ENCODE assay signal across 10 mouse cellular contexts in genomic region chr15:84065140-84065539, GRCm38 (mm10). TPM values are rescaled to one million over a fixed set of nuclear protein-coding genes. Genes with fewer than 3 reads are reported as not detected.
DNase-seq lines count a peak whose midpoint lies in the region; ATAC-seq lines count a peak whose summit lies in the region.
"Had no signal": no experiment of that assay in that cellular context is flagged by ENCODE, and none has a peak within 500 bp of the region (broad histone marks: within the 10 kb centered on the region; RNA-seq: fewer than 3 reads in every experiment).

Gene Efcab6, minus strand, starts transcription at chr15:84065379.

- 3% methylated on average over 29 of the region's 29 CpGs for WGBS in heart, embryonic 14.5 days
- WGBS in intestine, embryonic 14.5 days, result 3% methylated on average over 29 of the region's 29 CpGs
- WGBS in neural tube, embryonic 11.5 days, result 2% methylated on average over 29 of the region's 29 CpGs

- peaks cover 60% of the 10 kb centered on the region for H3K27me3 ChIP-seq in heart, embryonic 14.5 days (ENCODE audit: control insufficient read depth, insufficient read depth, low read length)
- peaks cover 38% of the 10 kb centered on the region for H3K27me3 ChIP-seq in intestine, embryonic 14.5 days (replicated peaks; ENCODE audit: control insufficient read depth, insufficient read depth, low read length)
- H3K27me3 ChIP-seq in neural tube, embryonic 11.5 days (ENCODE audit: control insufficient read depth, insufficient read depth, low read length), result peaks cover 17% of the 10 kb centered on the region

- H3K36me3 ChIP-seq in heart, embryonic 14.5 days (ENCODE audit: control insufficient read depth, insufficient read depth, low read length), result no peaks in the 10 kb centered on the region
- H3K36me3 ChIP-seq in intestine, embryonic 14.5 days (ENCODE audit: control insufficient read depth, insufficient read depth, low read length), result no peaks in the 10 kb centered on the region
- H3K36me3 ChIP-seq in neural tube, embryonic 11.5 days (ENCODE audit: control insufficient read depth, insufficient read depth, low read length), result no peaks in the 10 kb centered on the region

- H3K4me3 ChIP-seq in heart, embryonic 14.5 days (ENCODE audit: control insufficient read depth in 1 of 2, insufficient read depth in 1 of 2, low read depth in 1 of 2, low read length in 2 of 2), result no peak within 1 kb of the TSS
- H3K4me3 ChIP-seq in intestine, embryonic 14.5 days (ENCODE audit: low read depth, low read length), result 0 out of 2 replicates have a peak within 1 kb of the TSS, but pooled peaks have one; percentile 8
- H3K4me3 ChIP-seq in neural tube, embryonic 11.5 days (ENCODE audit: low read depth, low read length), result peak within 1 kb of the TSS; percentile 28

- H3K9ac ChIP-seq in heart, embryonic 14.5 days (ENCODE audit: low read length), result no peak within 1 kb of the TSS
- H3K9ac ChIP-seq in intestine, embryonic 14.5 days (ENCODE audit: low read length), result no peak within 1 kb of the TSS
- H3K9ac ChIP-seq in neural tube, embryonic 11.5 days (ENCODE audit: low read length), result peak within 1 kb of the TSS; percentile 26

- peaks cover 14% of the 10 kb centered on the region for H3K9me3 ChIP-seq in heart, embryonic 14.5 days (ENCODE audit: control insufficient read depth, low read length)
- 0 out of 2 replicates have a peak, but pooled peaks cover 3% of the 10 kb centered on the region for H3K9me3 ChIP-seq in intestine, embryonic 14.5 days (ENCODE audit: control insufficient read depth, low read length)
- H3K9me3 ChIP-seq in neural tube, embryonic 11.5 days (ENCODE audit: control insufficient read depth, low read length), result peaks cover 3% of the 10 kb centered on the region; the same call in 1 of the 2 replicates

- no peak within 1 kb of the TSS for H3K27ac ChIP-seq in heart, embryonic 14.5 days (replicated peaks in 1 of 2; ENCODE audit: control insufficient read depth in 1 of 2, insufficient read depth in 1 of 2, low read depth in 2 of 2, low read length in 2 of 2)
- no peak within 1 kb of the TSS for H3K27ac ChIP-seq in intestine, embryonic 14.5 days (ENCODE audit: low read depth)
- H3K27ac ChIP-seq in neural tube, embryonic 11.5 days (ENCODE audit: low read depth, low read length), result no peak within 1 kb of the TSS

- peak within 1 kb of the TSS; percentile 38; the same call in 1 of the 2 replicates for H3K4me2 ChIP-seq in heart, embryonic 14.5 days (ENCODE audit: low read length)
- peak within 1 kb of the TSS; percentile 32 for H3K4me2 ChIP-seq in intestine, embryonic 14.5 days (ENCODE audit: low read length)
- H3K4me2 ChIP-seq in neural tube, embryonic 11.5 days (ENCODE audit: low read depth), result peak within 1 kb of the TSS; percentile 55

- H3K4me1 ChIP-seq in heart, embryonic 14.5 days (ENCODE audit: control insufficient read depth in 2 of 2, insufficient read depth in 2 of 2, low read length in 2 of 2), result no peaks in the 10 kb centered on the region
- no peaks in the 10 kb centered on the region; the same call in 1 of the 2 replicates for H3K4me1 ChIP-seq in intestine, embryonic 14.5 days (replicated peaks; ENCODE audit: control insufficient read depth, insufficient read depth, low read length)
- no peaks in the 10 kb centered on the region for H3K4me1 ChIP-seq in neural tube, embryonic 11.5 days (ENCODE audit: control insufficient read depth, insufficient read depth, low read length)

- no peak for DNase-seq in heart, postnatal 4 days
- peak; percentile 71 for DNase-seq in embryo, embryonic 10 days (ENCODE audit: low spot score)
- no peak for DNase-seq in intestine, embryonic 14.5 days (ENCODE audit: low spot score)
- DNase-seq in neural tube, embryonic 11.5 days (ENCODE audit: low spot score), result peak; percentile 69
- no peak for DNase-seq in urinary bladder, postnatal 4 days (ENCODE audit: low spot score in 2 of 2)
- no peak for DNase-seq in spleen, postnatal 36 days (ENCODE audit: low spot score in 2 of 2)
- DNase-seq in thymus, postnatal 4 days, result no peak

- no peak for ATAC-seq in heart, embryonic 14.5 days (ENCODE audit: insufficient number of reproducible peaks, insufficient read depth, low FRiP score, low read depth)
- no peak for ATAC-seq in intestine, embryonic 14.5 days (replicated peaks; ENCODE audit: low FRiP score, low TSS enrichment, low read depth)
- peak; percentile 27; the same call in 1 of the 2 replicates for ATAC-seq in neural tube, embryonic 11.5 days (ENCODE audit: insufficient read depth, low FRiP score, low TSS enrichment)

RNA-seq across cellular contexts. Expression of gene Efcab6, which starts in this region (rescaled TPM):
- 0.18 TPM in 1 of 2 replicates, not detected in the other for polyA plus RNA-seq in heart, embryonic 14.5 days (2014; fragmentation: Nextera tagmentation; extraction: Ambion mirVana)
- total RNA-seq in heart, postnatal 4 days (2021), result not detected
- 0.15 and 0.27 TPM in 2 replicates for polyA plus RNA-seq in intestine, embryonic 14.5 days (2014; fragmentation: Nextera tagmentation; extraction: Ambion mirVana)
- polyA plus RNA-seq in neural tube, embryonic 11.5 days (2014; fragmentation: Nextera tagmentation; extraction: Ambion mirVana), result 0.35 and 0.41 TPM in 2 replicates
- total RNA-seq: CH12.LX had no signal
- polyA plus RNA-seq: heart, postnatal 0 days had no signal

Comparison
In these comparisons a context has a peak if more than half of its experiments do, and no peak if none do; other contexts are left out.
1. Peak in DNase-seq, ATAC-seq, H3K4me3 ChIP-seq, H3K9ac ChIP-seq and H3K4me2 ChIP-seq in neural tube, embryonic 11.5 days; RNA of the gene not detected or under 1 TPM.